Comparison of ENCODE assay signal across 21 mouse cellular contexts in the genomic region with DNA sequence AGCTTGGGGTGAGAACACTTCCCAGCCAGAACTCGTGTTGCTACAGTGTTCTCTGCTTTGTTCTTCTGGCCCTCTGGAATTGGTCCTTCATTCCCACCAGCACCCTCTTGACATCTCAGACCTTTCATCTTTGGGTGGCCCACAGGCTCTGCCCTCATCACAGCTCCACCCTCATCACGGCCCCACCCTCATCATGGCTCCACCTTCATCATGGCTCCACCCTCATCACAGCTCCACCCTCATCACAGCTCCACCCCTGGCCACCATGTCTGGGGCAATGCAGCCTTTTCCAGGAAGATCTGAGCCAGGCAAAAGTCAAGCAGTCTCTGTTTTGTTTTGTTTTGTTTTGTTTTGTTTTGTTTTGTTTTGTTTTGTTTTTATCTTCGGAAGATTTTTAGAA.
DNase-seq lines count a peak whose midpoint lies in the region; ATAC-seq and TF ChIP-seq lines count a peak whose summit lies in the region.
"Had no signal": no experiment of that assay in that cellular context is flagged by ENCODE, and none has a peak within 500 bp of the region (broad histone marks: within the 10 kb centered on the region; RNA-seq: fewer than 3 reads in every experiment).

No protein-coding gene starts in this region.

- TF ChIP-seq RAD21 in MEL (IDR thresholded peaks at IDR 0.05; ENCODE audit: low read depth, low read length): no peak

- H3K4me3 ChIP-seq in limb, embryonic 13.5 days: no peak overlapping the region
- H3K4me3 ChIP-seq in limb, embryonic 10.5 days: no peak overlapping the region
- no peak overlapping the region for H3K4me3 ChIP-seq in MEL (ENCODE audit: control insufficient read depth in 1 of 2, insufficient read depth in 1 of 2, low read depth in 2 of 2, low read length in 2 of 2)
- no peak overlapping the region for H3K4me3 ChIP-seq in midbrain, embryonic 11.5 days (ENCODE audit: low read depth, low read length)
- H3K4me3 ChIP-seq: embryonic facial prominence, embryonic 10.5 days; erythroblast, embryonic 14.5 days; forebrain, embryonic 10.5 days; gastrocnemius, adult 2 months; heart, embryonic 12.5 days; hindbrain, embryonic 15.5 days had no signal

- intact Hi-C loops in heart, postnatal 10 days (cut with DNase I): no loop called here

- no peaks in the 10 kb centered on the region for H3K79me2 ChIP-seq in MEL (ENCODE audit: control insufficient read depth, insufficient read depth, low read length, poor library complexity)

- no peak for TF ChIP-seq CTCF in MEL (IDR thresholded peaks at IDR 0.05 in 2 of 3, conservative IDR thresholded peaks at IDR 0.05 in 1 of 3; ENCODE audit: control insufficient read depth in 1 of 3, insufficient read depth in 1 of 3, low read depth in 2 of 3, low read length in 3 of 3, poor library complexity in 1 of 3, severe bottlenecking in 1 of 3)

- H3K36me3 ChIP-seq in limb, embryonic 13.5 days: no peaks in the 10 kb centered on the region
- H3K36me3 ChIP-seq in limb, embryonic 10.5 days: no peaks in the 10 kb centered on the region
- H3K36me3 ChIP-seq in MEL (ENCODE audit: control insufficient read depth in 1 of 2, insufficient read depth in 2 of 2, low read length in 2 of 2): no peaks in the 10 kb centered on the region
- H3K36me3 ChIP-seq in midbrain, embryonic 11.5 days (ENCODE audit: control insufficient read depth, insufficient read depth, low read length): no peaks in the 10 kb centered on the region
- H3K36me3 ChIP-seq: embryonic facial prominence, embryonic 10.5 days; forebrain, embryonic 10.5 days; heart, embryonic 12.5 days; hindbrain, embryonic 15.5 days had no signal

- H3K4me1 ChIP-seq in limb, embryonic 13.5 days: no peaks in the 10 kb centered on the region
- peaks cover 2% of the 10 kb centered on the region; the same call in 1 of the 2 replicates for H3K4me1 ChIP-seq in limb, embryonic 10.5 days
- H3K4me1 ChIP-seq in MEL (ENCODE audit: control insufficient read depth in 1 of 2, insufficient read depth in 2 of 2, low read length in 2 of 2): no peaks in the 10 kb centered on the region
- H3K4me1 ChIP-seq in midbrain, embryonic 11.5 days (ENCODE audit: control insufficient read depth, insufficient read depth, low read length): no peaks in the 10 kb centered on the region
- H3K4me1 ChIP-seq: embryonic facial prominence, embryonic 10.5 days; heart, embryonic 12.5 days; hindbrain, embryonic 15.5 days had no signal

- 57% methylated on average over 3 of the region's 3 CpGs for WGBS in limb, embryonic 13.5 days
- 64% methylated on average over 3 of the region's 3 CpGs for WGBS in limb, embryonic 10.5 days
- 74% methylated on average over 3 of the region's 3 CpGs for WGBS in midbrain, embryonic 11.5 days

- peaks cover 7% of the 10 kb centered on the region; the same call in 1 of the 2 replicates for H3K27me3 ChIP-seq in limb, embryonic 13.5 days
- peaks cover 5% of the 10 kb centered on the region; the same call in 1 of the 2 replicates for H3K27me3 ChIP-seq in limb, embryonic 10.5 days (ENCODE audit: low read depth, poor library complexity, severe bottlenecking)
- no peaks in the 10 kb centered on the region for H3K27me3 ChIP-seq in MEL (ENCODE audit: control insufficient read depth in 1 of 2, insufficient read depth in 2 of 2, low read length in 2 of 2)
- H3K27me3 ChIP-seq in midbrain, embryonic 11.5 days (ENCODE audit: control insufficient read depth, insufficient read depth, low read length): no peaks in the 10 kb centered on the region
- H3K27me3 ChIP-seq: heart, embryonic 12.5 days; hindbrain, embryonic 15.5 days had no signal

- TF ChIP-seq EP300 in MEL (IDR thresholded peaks at IDR 0.05; ENCODE audit: low read depth in 1 of 2, low read length in 2 of 2): no peak

- no peak overlapping the region for H3K27ac ChIP-seq in limb, embryonic 13.5 days
- H3K27ac ChIP-seq in limb, embryonic 10.5 days: no peak overlapping the region
- H3K27ac ChIP-seq in MEL (ENCODE audit: control insufficient read depth, low read depth, low read length): no peak overlapping the region
- no peak overlapping the region for H3K27ac ChIP-seq in midbrain, embryonic 11.5 days (ENCODE audit: low read depth, low read length)
- H3K27ac ChIP-seq: embryonic facial prominence, embryonic 10.5 days; forebrain, embryonic 10.5 days; gastrocnemius, adult 2 months; hindbrain, embryonic 15.5 days had no signal

- no peaks in the 10 kb centered on the region for H3K9me3 ChIP-seq in limb, embryonic 13.5 days
- no peaks in the 10 kb centered on the region for H3K9me3 ChIP-seq in limb, embryonic 10.5 days (replicated peaks)
- no peaks in the 10 kb centered on the region for H3K9me3 ChIP-seq in MEL (replicated peaks; ENCODE audit: insufficient read depth, low read length)
- H3K9me3 ChIP-seq in midbrain, embryonic 11.5 days (ENCODE audit: control insufficient read depth, low read length): no peaks in the 10 kb centered on the region
- H3K9me3 ChIP-seq: embryonic facial prominence, embryonic 10.5 days; forebrain, embryonic 10.5 days; heart, embryonic 12.5 days; hindbrain, embryonic 15.5 days had no signal

- H3K9ac ChIP-seq in limb, embryonic 13.5 days: no peak overlapping the region
- H3K9ac ChIP-seq in MEL (ENCODE audit: control insufficient read depth, low read depth, low read length, poor library complexity, severe bottlenecking): no peak overlapping the region
- H3K9ac ChIP-seq in midbrain, embryonic 11.5 days (ENCODE audit: low read length): no peak overlapping the region
- H3K9ac ChIP-seq: heart, embryonic 12.5 days; hindbrain, embryonic 15.5 days had no signal

- TF ChIP-seq POLR2A in MEL (IDR thresholded peaks at IDR 0.05; ENCODE audit: control insufficient read depth in 1 of 2, insufficient read depth in 1 of 2, low read depth in 1 of 2, low read length in 2 of 2, poor library complexity in 1 of 2): no peak

- ATAC-seq in limb, embryonic 13.5 days (ENCODE audit: low FRiP score, low read depth): 0 out of 2 replicates have a peak, but pooled peaks have one; percentile 15
- 0 out of 2 replicates have a peak, but pooled peaks have one; percentile 50 for ATAC-seq in common myeloid progenitor, adult 5-6 weeks (replicated peaks; ENCODE audit: low read depth, poor library complexity, severe bottlenecking)
- ATAC-seq in midbrain, embryonic 11.5 days (ENCODE audit: low FRiP score): no peak
- ATAC-seq in CD4-positive, CD25-positive, alpha-beta regulatory T cell, adult 4 months: no peak
- ATAC-seq: activated CD4-positive, CD25-positive, alpha-beta regulatory T cell, adult 4 months; forebrain, embryonic 14.5 days; intestine, embryonic 16.5 days had no signal

- H3K4me2 ChIP-seq in limb, embryonic 13.5 days (replicated peaks): no peak overlapping the region
- H3K4me2 ChIP-seq in midbrain, embryonic 11.5 days: no peak overlapping the region
- H3K4me2 ChIP-seq: heart, embryonic 12.5 days; hindbrain, embryonic 15.5 days had no signal

- DNase-seq in limb, embryonic 10.5 days (ENCODE audit: low spot score): no peak
- DNase-seq in MEL (ENCODE audit: low read depth, low spot score): peak; percentile 11
- no peak for DNase-seq in heart, postnatal 10 days
- DNase-seq in midbrain, embryonic 11.5 days (ENCODE audit: low spot score, missing footprints): no peak
- DNase-seq: adrenal gland, postnatal 14 days; cerebellum, adult 18-20 months; cerebellum, postnatal 14 days; gastrocnemius, adult 2 months; gastrocnemius, postnatal 25 days; heart, postnatal 36 days had no signal

TF ChIP-seq in MEL, 35 proteins besides CTCF, POLR2A, EP300 and RAD21:
- TF ChIP-seq TAL1 (IDR thresholded peaks at IDR 0.05; ENCODE audit: low read length) (no peak), RCOR1 (IDR thresholded peaks at IDR 0.05; ENCODE audit: low read depth, low read length) (no peak), BHLHE40 (IDR thresholded peaks at IDR 0.05; ENCODE audit: borderline replicate concordance, low read depth, low read length) (no peak), MEF2A (IDR thresholded peaks at IDR 0.05; ENCODE audit: extremely low read depth, insufficient replicate concordance, low read depth, low read length, poor library complexity, severe bottlenecking) (no peak), CHD2 (IDR thresholded peaks at IDR 0.05; ENCODE audit: low read length) (no peak), SIN3A (IDR thresholded peaks at IDR 0.05; ENCODE audit: low read length) (no peak), MXI1 (IDR thresholded peaks at IDR 0.05; ENCODE audit: low read depth, low read length) (no peak), ELF1 (IDR thresholded peaks at IDR 0.05; ENCODE audit: low read depth, low read length) (no peak), UBTF (IDR thresholded peaks at IDR 0.05; ENCODE audit: borderline replicate concordance, insufficient read depth, low read depth, low read length) (no peak), USF2 (IDR thresholded peaks at IDR 0.05; ENCODE audit: borderline replicate concordance in 1 of 2, insufficient read depth in 1 of 2, low read depth in 1 of 2, low read length in 2 of 2) (no peak), HCFC1 (IDR thresholded peaks at IDR 0.05; ENCODE audit: low read depth, low read length) (no peak), KAT2A (conservative IDR thresholded peaks at IDR 0.05; ENCODE audit: low read depth, low read length) (no peak), MYB (IDR thresholded peaks at IDR 0.05; ENCODE audit: low read depth, low read length) (no peak), TCF12 (IDR thresholded peaks at IDR 0.05; ENCODE audit: low read depth, low read length) (no peak), ZNF384 (IDR thresholded peaks at IDR 0.05; ENCODE audit: low read depth, low read length) (no peak), POLR2AphosphoS2 (IDR thresholded peaks at IDR 0.05; ENCODE audit: low read length) (no peak), MAFK (IDR thresholded peaks at IDR 0.05; ENCODE audit: borderline replicate concordance, low read depth, low read length) (no peak)

Comparison
In these comparisons a context has a peak if more than half of its experiments do, and no peak if none do; other contexts are left out.
1. ATAC-seq: peak in limb, embryonic 13.5 days (single experiment) and common myeloid progenitor, adult 5-6 weeks (single experiment); none in midbrain, embryonic 11.5 days (single experiment) and CD4-positive, CD25-positive, alpha-beta regulatory T cell, adult 4 months (single experiment).